Mouse (Mus musculus): ENCODE data around the gene Fzd9. TPM values are rescaled to one million over a fixed set of nuclear protein-coding genes. Genes with fewer than 3 reads are reported as not detected.

Gene Fzd9
- total RNA-seq, 1 experiment from 2014 or later, result not detected

Other genes starting within 250 kb of the Fzd9 start
- 13.0 to 27.0 TPM (median 24.1 TPM) in 3 replicates for gene Abhd11, start 242.1 kb downstream of the Fzd9 start, total RNA-seq (2017)
- 0.29 to 0.76 TPM in 2 of 3 replicates, not detected in the other for gene Stx1a, start 227.7 kb downstream of the Fzd9 start, total RNA-seq (2017)
- 3.8 to 6.5 TPM (median 5.5 TPM) in 3 replicates for gene Dnajc30, start 187.0 kb downstream of the Fzd9 start, total RNA-seq (2017)
- 50.6 to 85.3 TPM (median 72.7 TPM) in 3 replicates for gene Bud23, start 186.3 kb downstream of the Fzd9 start, total RNA-seq (2017)
- gene Vps37d, start 173.0 kb downstream of the Fzd9 start, total RNA-seq (2017), result 0.43 TPM in 1 of 3 replicates, not detected in the others
- 0.57 to 4.5 TPM (median 1.1 TPM) in 3 replicates for gene Mlxipl, start 161.3 kb downstream of the Fzd9 start, total RNA-seq (2017)
- 4.3 to 9.9 TPM (median 9.6 TPM) in 3 replicates for gene Tbl2, start 101.6 kb downstream of the Fzd9 start, total RNA-seq (2017)
- gene Bcl7b, start 82.9 kb downstream of the Fzd9 start, total RNA-seq (2017), result 52.4 to 63.3 TPM (median 53.1 TPM) in 3 replicates
- gene Baz1b, start 64.0 kb downstream of the Fzd9 start, total RNA-seq (2017), result 100 to 162 TPM (median 112 TPM) in 3 replicates
- not detected in 3 replicates for gene Fkbp6, start 98.8 kb upstream of the Fzd9 start, total RNA-seq (2017)
- not detected in 3 replicates for gene Trim50, start 102.1 kb upstream of the Fzd9 start, total RNA-seq (2017)
- 6.6 to 14.9 TPM (median 14.8 TPM) in 3 replicates for gene Nsun5, start 118.7 kb upstream of the Fzd9 start, total RNA-seq (2017)
- 4.1 to 8.7 TPM (median 4.4 TPM) in 3 replicates for gene Pom121, start 143.3 kb upstream of the Fzd9 start, total RNA-seq (2017)

All from monocyte, adult 5-6 weeks (primary cell).